Mouse (Mus musculus): ENCODE results near the gene Caprin1. TPM values are rescaled to one million over a fixed set of nuclear protein-coding genes. Genes with fewer than 3 reads are reported as not detected.

The Caprin1 gene
- polyA plus RNA-seq, 1 experiment from 2014 or later, result 347 TPM

DNA sequence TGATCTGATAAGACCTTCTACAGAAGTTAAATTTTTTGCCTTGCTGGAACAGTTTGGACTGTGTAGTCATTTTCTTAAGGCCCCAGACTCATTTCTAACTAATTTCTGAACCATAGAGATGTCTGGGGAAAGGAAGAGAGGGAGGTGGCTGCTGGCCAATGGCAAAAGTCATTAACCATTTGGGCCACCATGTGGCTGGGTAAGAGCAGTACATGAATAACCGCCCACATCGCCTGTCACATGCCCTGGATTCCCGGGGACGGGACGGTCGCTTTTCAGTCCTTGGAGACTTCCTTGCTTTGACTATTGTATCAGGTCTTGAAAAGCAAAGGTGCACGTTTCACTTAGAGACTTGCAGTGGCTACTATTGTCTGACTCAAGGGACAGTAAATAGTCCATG lies 25.1 kb upstream of the Caprin1 start:
- no peaks in the 10 kb centered on the region for H3K27me3 ChIP-seq (ENCODE audit: insufficient read depth, poor library complexity, severe bottlenecking)
- no peak for DNase-seq (ENCODE audit: low spot score)
- H3K27ac ChIP-seq, result no peak overlapping the region
- H3K4me3 ChIP-seq, result no peak overlapping the region
- H3K4me1 ChIP-seq, result 0 out of 2 replicates have a peak, but pooled peaks cover 2% of the 10 kb centered on the region
- no peaks in the 10 kb centered on the region for H3K9me3 ChIP-seq
- H3K36me3 ChIP-seq, result no peaks in the 10 kb centered on the region
- 59% methylated on average over 7 of the region's 7 CpGs for WGBS

DNA sequence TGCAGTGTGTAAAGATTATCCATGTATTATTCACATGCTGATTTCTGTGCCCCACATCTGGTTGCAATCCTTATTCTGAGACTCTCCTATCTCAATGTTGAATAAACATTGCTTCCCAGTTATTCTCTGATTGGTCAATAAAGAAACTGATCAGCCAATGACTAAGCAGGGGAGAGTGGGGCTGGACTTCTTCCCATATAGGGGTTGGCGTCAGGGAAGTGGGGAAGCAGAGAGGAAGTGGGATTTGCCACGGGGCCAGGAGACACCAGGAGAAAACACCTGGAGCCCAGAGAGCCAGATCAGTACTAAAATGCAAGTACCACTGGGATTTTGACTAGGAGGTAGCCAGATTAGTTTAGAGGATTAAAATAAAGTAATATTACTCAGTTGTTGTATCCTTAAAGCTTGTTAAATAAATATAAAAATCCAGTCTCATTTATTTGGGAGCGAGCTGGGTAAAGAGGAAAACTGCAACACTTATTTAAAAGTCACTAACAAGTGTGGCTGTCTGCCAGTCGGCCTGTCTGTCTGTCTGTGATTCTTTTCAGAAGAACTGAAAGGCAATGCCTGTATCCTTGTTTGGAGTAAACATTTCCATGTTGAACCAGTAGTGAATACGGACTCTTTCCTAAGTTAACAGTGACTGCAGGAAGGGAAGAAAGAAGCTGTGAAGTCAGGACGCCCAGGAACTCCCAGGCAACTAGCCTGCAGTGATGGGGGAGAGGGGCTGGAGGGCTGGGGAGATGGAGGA lies 19.9 kb upstream of the Caprin1 start:
- Histone ChIP-seq H3K27ac (peak overlapping the region; percentile 2; the same call in 1 of the 2 replicates), H3K27me3 (ENCODE audit: insufficient read depth, poor library complexity, severe bottlenecking) (no peaks in the 10 kb centered on the region), H3K4me1 (0 out of 2 replicates have a peak, but pooled peaks cover 5% of the 10 kb centered on the region), H3K4me3 (peak overlapping the region; percentile 36; the same call in 1 of the 2 replicates), H3K9me3 (no peaks in the 10 kb centered on the region), H3K36me3 (no peaks in the 10 kb centered on the region)
- no peak for DNase-seq (ENCODE audit: low spot score)
- WGBS, result 32% methylated on average over 6 of the region's 6 CpGs

DNA sequence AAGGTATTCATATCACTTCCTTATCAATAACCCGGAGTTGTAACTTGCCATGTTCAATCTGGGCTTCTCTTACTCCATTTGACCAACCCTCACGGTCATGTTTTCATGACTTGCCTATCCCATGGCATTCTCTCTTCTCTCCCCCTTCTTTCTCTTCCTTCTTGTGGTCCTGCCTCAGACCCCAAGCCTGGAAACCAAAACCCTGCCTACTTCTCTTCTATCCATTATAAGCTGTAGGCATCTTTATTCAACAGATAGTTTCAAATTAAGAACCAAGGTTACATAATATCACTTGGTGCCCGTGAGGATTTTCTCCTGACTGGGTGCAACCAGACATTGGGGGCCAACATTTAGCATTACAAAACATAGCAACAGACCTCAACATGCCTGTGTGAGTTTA lies 18.5 kb upstream of the Caprin1 start:
- no peak overlapping the region for H3K4me3 ChIP-seq
- 0 out of 2 replicates have a peak, but pooled peaks cover 5% of the 10 kb centered on the region for H3K4me1 ChIP-seq
- no peak overlapping the region for H3K27ac ChIP-seq
- no peaks in the 10 kb centered on the region for H3K27me3 ChIP-seq (ENCODE audit: insufficient read depth, poor library complexity, severe bottlenecking)
- H3K9me3 ChIP-seq, result no peaks in the 10 kb centered on the region
- H3K36me3 ChIP-seq, result no peaks in the 10 kb centered on the region
- WGBS, result 75% methylated on average over 3 of the region's 3 CpGs
- no peak for DNase-seq (ENCODE audit: low spot score)

DNA sequence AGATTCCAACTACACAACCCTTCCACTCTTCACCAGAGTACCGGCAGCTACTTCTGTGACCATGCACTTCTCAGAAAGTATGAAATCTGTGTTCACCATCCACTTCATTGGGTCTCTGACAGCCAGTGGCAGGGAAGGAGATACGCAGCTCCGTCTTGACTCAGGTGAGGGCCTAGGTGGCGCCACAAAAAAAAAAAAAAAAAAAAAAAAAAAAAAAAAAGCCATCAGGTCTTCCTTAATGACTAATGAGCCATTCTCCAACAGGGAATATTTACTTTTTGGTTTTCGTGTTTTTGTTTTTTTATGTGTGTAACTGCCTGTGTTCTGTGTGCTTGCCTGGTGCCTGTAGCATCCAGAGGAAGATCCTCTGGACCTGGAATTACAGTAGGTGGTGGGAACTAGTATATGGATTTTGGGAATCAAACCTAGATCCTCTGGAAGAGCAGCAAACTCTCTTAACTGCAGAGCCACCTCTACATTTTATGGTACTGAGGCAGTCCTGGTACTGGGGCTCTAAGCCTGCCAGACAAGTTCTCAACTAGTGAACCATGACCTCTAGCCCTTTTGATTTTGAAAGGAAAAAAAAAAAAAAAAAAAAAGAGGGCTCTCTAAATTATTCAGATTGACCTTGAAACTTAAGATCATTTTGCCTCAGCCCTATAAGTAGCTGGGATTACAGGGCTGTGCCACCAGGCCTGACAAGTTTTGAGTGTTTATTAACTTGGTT lies 14.2 kb upstream of the Caprin1 start:
- H3K4me3 ChIP-seq, result no peak overlapping the region
- H3K4me1 ChIP-seq, result no peaks in the 10 kb centered on the region
- H3K27me3 ChIP-seq (ENCODE audit: insufficient read depth, poor library complexity, severe bottlenecking), result no peaks in the 10 kb centered on the region
- H3K27ac ChIP-seq, result no peak overlapping the region
- 54% methylated on average over 5 of the region's 5 CpGs for WGBS
- H3K36me3 ChIP-seq, result no peaks in the 10 kb centered on the region
- no peaks in the 10 kb centered on the region for H3K9me3 ChIP-seq
- no peak for DNase-seq (ENCODE audit: low spot score)

DNA sequence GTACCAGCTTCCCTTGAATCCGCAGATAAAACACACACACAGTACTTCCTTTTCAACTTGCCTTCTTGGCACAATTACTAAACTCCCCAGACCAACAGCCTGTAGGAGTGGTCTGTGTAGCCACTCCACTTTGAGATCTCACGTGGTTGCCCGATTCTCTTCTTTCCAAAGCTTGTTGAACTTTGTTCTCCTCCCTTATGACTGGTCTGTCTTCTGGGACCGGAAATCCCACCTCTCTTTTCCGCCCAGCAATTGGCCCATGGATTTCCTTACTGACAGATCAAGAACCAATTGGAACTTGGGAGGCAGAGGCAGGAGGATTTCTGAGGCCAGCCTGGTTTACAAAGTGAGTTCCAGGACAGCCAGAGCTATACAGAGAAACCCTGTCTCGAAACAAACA lies 13.0 kb upstream of the Caprin1 start:
- Histone ChIP-seq H3K9me3 (no peaks in the 10 kb centered on the region), H3K4me3 (no peak overlapping the region), H3K27me3 (ENCODE audit: insufficient read depth, poor library complexity, severe bottlenecking) (no peaks in the 10 kb centered on the region), H3K4me1 (no peaks in the 10 kb centered on the region), H3K27ac (no peak overlapping the region), H3K36me3 (no peaks in the 10 kb centered on the region)
- no peak for DNase-seq (ENCODE audit: low spot score)
- WGBS, result 80% methylated on average over 6 of the region's 6 CpGs

DNA sequence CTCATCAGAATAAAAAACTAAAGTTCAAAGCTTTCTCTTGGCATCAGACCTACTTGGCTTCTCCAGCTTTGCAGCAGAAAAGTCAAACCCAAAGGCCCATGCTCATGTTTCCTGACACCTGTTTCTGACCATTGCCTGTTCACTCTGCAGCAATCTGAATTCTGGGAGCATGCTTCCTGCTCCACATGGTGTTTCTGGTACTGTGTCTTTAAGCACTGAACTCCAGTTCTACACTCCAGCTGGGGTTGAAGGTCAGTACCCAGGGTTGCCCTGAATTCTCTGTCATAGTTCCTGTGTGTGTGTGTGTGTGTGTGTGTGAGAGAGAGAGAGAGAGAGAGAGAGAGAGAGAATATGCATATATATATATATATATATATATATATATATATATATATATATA lies 11.0 kb upstream of the Caprin1 start:
- Histone ChIP-seq H3K9me3 (no peaks in the 10 kb centered on the region), H3K4me1 (peaks cover 6% of the 10 kb centered on the region; the same call in 1 of the 2 replicates)

DNA sequence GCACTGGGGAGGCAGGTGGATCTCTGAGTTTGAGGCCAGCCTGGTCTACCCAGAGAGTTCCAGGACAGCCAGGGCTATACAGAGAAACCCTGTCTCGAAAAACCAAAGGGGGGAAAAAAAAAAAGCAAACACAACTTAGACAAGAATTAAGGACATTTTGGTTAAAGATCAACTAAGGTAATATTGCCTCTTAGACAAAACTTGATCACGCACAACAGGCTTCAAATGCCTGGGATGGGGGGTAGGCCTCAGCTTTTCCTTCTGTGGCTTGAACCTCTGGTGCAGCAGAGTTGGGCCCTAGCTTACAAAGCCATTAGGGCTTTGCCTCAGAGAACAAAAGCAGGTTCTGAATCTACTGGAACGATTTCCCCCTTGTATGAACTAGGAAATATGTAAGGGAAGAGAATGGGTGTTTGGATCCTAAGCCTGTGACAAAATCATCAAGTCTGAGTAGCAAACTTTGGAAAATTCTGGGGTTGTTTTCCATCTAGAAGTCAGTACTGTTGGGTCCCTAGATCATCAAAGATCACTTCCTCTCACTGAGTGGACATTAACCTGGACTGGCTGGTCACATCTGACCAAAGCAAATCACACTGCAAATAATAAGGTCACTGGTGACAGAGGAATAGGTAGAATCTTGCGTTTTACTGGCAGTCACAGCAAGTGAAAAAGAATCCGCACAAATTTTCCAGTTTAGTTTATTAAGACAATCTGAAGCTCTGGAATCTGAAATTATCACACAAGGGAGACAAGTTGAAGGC lies 6.5 kb upstream of the Caprin1 start:
- Histone ChIP-seq H3K4me3 (no peak overlapping the region), H3K9me3 (no peaks in the 10 kb centered on the region), H3K27me3 (ENCODE audit: insufficient read depth, poor library complexity, severe bottlenecking) (no peaks in the 10 kb centered on the region), H3K36me3 (no peaks in the 10 kb centered on the region), H3K27ac (no peak overlapping the region), H3K4me1 (peaks cover 6% of the 10 kb centered on the region; the same call in 1 of the 2 replicates)
- DNase-seq (ENCODE audit: low spot score), result no peak
- 76% methylated on average over 5 of the region's 5 CpGs for WGBS

More for the DNA sequence above, 11.0 kb upstream of the Caprin1 start:
- Histone ChIP-seq H3K4me3 (no peak overlapping the region), H3K36me3 (no peaks in the 10 kb centered on the region), H3K27ac (no peak overlapping the region), H3K27me3 (ENCODE audit: insufficient read depth, poor library complexity, severe bottlenecking) (no peaks in the 10 kb centered on the region)
- DNase-seq (ENCODE audit: low spot score), result no peak

DNA sequence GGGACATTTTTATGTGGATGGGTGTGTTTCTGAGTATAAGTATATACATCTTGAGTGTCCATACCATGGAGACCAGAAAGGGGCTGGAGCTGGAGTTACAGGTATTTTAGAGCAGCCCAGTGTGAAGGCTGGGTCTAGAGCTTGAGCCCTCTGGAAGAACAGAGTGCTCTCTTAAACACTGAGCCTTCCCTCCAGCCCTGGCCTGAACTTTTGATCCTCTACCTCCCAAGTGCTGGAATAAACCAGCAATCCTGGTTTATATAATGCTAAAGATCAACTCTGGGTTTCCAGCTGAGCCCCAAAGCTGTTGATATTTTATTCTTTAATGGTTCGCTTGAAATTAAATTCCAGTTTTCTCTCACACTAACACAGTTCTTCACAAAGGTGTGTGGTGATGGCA lies 5.0 kb upstream of the Caprin1 start:
- Histone ChIP-seq H3K9me3 (no peaks in the 10 kb centered on the region), H3K36me3 (no peaks in the 10 kb centered on the region), H3K4me3 (no peak overlapping the region), H3K27ac (no peak overlapping the region), H3K4me1 (peaks cover 11% of the 10 kb centered on the region; the same call in 1 of the 2 replicates), H3K27me3 (ENCODE audit: insufficient read depth, poor library complexity, severe bottlenecking) (no peaks in the 10 kb centered on the region)
- no peak for DNase-seq (ENCODE audit: low spot score)
- 82% methylated on average over 1 of the region's 1 CpGs for WGBS

DNA sequence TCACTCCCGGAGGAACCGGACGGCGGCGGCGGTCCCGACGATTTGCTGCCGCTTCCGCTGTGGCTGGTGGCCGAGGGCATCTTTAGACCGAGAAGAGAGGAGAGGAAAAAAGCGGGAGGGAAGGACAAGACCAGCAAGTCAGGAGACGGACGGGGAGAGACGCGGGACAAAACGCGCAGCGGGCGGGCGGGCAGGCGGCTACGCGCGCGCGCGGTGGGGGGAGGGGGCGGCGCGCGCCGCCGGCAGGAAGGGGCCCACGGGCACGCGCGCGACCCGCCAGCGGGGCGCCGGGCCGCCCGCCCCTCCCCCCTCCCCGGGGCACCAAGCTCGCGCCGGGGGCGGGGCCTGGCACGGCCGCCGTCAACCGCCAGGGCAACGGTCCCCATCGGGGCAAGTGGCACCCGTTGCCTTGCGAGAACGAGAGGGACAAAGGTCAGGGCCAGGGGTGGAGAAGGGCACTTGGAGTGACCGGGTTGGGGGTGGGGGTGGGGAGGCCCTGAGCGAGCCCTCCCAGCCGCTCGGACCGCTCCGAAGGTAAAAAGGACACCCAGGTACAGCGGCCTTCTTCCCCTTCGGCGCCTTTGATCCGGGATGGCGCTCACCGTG lies 485 bp downstream of the Caprin1 start:
- Histone ChIP-seq H3K27me3 (ENCODE audit: insufficient read depth, poor library complexity, severe bottlenecking) (no peaks in the 10 kb centered on the region), H3K4me1 (peaks cover 5% of the 10 kb centered on the region; the same call in 1 of the 2 replicates), H3K27ac (peak overlapping the region; percentile 100), H3K4me3 (peak overlapping the region; percentile 95), H3K9me3 (no peaks in the 10 kb centered on the region), H3K36me3 (peaks cover 31% of the 10 kb centered on the region)
- peak; percentile 92 for DNase-seq (ENCODE audit: low spot score)
- under 1% methylated on average over 65 of the region's 72 CpGs for WGBS

DNA sequence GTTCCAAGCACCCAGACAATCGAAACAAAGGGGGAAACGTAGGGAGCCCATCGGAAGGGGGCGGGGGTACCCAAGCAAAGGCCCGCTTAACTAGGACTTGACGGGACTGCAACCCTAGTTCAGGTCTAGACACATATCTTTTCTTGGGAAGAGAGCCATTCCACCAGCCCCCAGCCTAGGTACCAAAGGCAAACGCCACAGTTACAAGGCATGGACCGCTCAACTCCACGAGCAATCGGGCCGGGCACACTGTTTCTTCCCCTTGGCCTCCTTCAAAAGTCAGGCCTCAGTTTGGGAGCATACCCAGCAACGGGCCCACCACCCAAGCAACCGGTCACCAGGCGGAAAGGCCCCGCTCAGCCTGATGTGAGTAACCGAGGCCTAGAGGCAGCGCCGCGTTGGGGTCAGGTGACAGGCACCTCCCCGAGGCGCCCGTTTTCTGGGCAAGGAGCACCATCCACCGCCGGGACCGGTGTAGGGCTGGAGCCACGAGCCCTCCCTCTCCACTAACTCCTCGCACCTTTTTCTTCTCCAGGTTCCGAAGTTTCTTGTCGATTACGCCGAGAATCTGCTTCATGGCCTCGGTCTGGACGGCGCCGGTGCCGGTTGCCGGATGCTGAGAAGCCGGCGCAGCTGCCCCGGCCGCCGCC lies 1.1 kb downstream of the Caprin1 start:
- Histone ChIP-seq H3K27me3 (ENCODE audit: insufficient read depth, poor library complexity, severe bottlenecking) (no peaks in the 10 kb centered on the region), H3K9me3 (no peaks in the 10 kb centered on the region)
- under 1% methylated on average over 42 of the region's 42 CpGs for WGBS

DNA sequence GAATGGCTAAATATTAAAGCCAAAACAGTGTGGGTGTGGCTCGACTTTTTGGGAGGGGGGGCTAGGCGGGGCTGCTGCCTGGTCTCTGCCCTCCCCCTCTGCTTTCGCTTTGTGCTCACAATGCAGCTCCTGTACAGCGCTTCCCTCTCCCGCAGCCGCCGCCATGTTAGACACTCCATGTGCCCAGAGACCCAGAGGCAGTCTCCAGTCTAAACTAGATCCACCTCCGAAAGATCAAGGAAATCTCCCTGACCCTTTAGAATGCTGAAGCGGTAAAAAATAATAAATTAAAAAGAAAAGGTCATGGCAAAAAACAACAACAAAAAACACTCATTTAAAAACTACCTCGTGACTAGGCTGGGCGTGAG lies 1.6 kb downstream of the Caprin1 start:
- Histone ChIP-seq H3K27me3 (ENCODE audit: insufficient read depth, poor library complexity, severe bottlenecking) (no peaks in the 10 kb centered on the region), H3K27ac (peak overlapping the region; percentile 100), H3K4me1 (peaks cover 5% of the 10 kb centered on the region; the same call in 1 of the 2 replicates), H3K4me3 (peak overlapping the region; percentile 95), H3K36me3 (peaks cover 39% of the 10 kb centered on the region), H3K9me3 (no peaks in the 10 kb centered on the region)
- DNase-seq (ENCODE audit: low spot score), result peak; percentile 94
- WGBS, result under 1% methylated on average over 11 of the region's 11 CpGs

More for the DNA sequence above, 1.1 kb downstream of the Caprin1 start:
- peak overlapping the region; percentile 95 for H3K4me3 ChIP-seq
- H3K4me1 ChIP-seq, result peaks cover 5% of the 10 kb centered on the region; the same call in 1 of the 2 replicates
- H3K27ac ChIP-seq, result peak overlapping the region; percentile 100
- DNase-seq (ENCODE audit: low spot score), result peak; percentile 89
- peaks cover 35% of the 10 kb centered on the region for H3K36me3 ChIP-seq

DNA sequence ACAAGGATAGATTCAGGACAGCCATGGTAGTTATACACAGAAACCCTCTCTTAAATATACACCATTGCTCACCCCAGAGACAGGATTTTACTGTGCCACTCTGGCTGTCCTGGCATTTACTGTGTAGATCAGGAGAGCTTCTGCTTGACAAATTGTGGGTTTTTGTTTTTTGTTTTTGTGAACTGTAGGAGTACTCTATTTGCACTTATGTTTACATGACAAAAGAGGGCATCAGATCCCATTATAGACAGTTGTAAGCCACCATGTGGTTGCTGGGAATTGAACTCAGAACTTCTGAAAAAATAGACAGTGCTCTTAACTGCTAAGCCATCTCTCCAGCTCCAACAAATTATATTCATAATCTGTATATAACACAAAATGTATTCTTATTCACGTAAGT lies 5.4 kb downstream of the Caprin1 start:
- Histone ChIP-seq H3K9me3 (no peaks in the 10 kb centered on the region), H3K4me1 (no peaks in the 10 kb centered on the region), H3K27me3 (ENCODE audit: insufficient read depth, poor library complexity, severe bottlenecking) (no peaks in the 10 kb centered on the region), H3K27ac (no peak overlapping the region), H3K4me3 (no peak overlapping the region), H3K36me3 (peaks cover 73% of the 10 kb centered on the region)
- WGBS, result 87% methylated on average over 1 of the region's 1 CpGs
- DNase-seq (ENCODE audit: low spot score), result no peak
